Mouse (Mus musculus) kidney, postnatal 25 days (tissue): ENCODE measurements around the gene Auts2.

ENCODE experiments used
- DNase-seq, 2 experiments: peaks; one replicate each; pipeline ENCODE4 v3.0.0; 2021; ENCODE audit warnings: mixed read lengths in 2 of 2

Auts2 gene

GRCm38 (mm10) chr5:131395756-131396155, 1147.4 kb downstream of the Auts2 start:
- DNase-seq: no peak
